Mouse (Mus musculus): Measurements from ENCODE around the gene Ehd1. TPM values are rescaled to one million over a fixed set of nuclear protein-coding genes. Genes with fewer than 3 reads are reported as not detected.
"Not testable (repeated sequence)": the region's sequence is repeated elsewhere in the genome, so short reads cannot be mapped to it uniquely, and the experiment has no call there.

The Ehd1 gene
- polyA plus RNA-seq, 1 experiment from 2014 or later, result 80.0 TPM

- no peak for DNase-seq (ENCODE audit: low spot score)
- H3K4me1 ChIP-seq (replicated peaks; ENCODE audit: control insufficient read depth, insufficient read depth, low read length), result 0 out of 2 replicates have a peak, but pooled peaks cover 5% of the 10 kb centered on the region
Measured at GRCm38 (mm10) chr19:6302522-6302921, 26.0 kb downstream of the Ehd1 start.

GRCm38 (mm10) chr19:6303831-6304230 lies 27.3 kb downstream of the Ehd1 start:
- no peak for ATAC-seq (ENCODE audit: low FRiP score)
- no peak overlapping the region for H3K27ac ChIP-seq
- DNase-seq (ENCODE audit: low spot score), result no peak
- 83% methylated on average over 6 of the region's 6 CpGs for WGBS
- peaks cover 15% of the 10 kb centered on the region for H3K36me3 ChIP-seq (replicated peaks; ENCODE audit: control insufficient read depth, insufficient read depth)
- H3K27me3 ChIP-seq (ENCODE audit: control insufficient read depth, insufficient read depth, low read length), result no peaks in the 10 kb centered on the region
- H3K4me1 ChIP-seq (replicated peaks; ENCODE audit: control insufficient read depth, insufficient read depth, low read length), result 0 out of 2 replicates have a peak, but pooled peaks cover 5% of the 10 kb centered on the region
- no peak overlapping the region for H3K4me2 ChIP-seq (replicated peaks)
- H3K9me3 ChIP-seq (ENCODE audit: control insufficient read depth, low read length), result no peaks in the 10 kb centered on the region
- H3K9ac ChIP-seq, result no peak overlapping the region
- no peak overlapping the region for H3K4me3 ChIP-seq (replicated peaks; ENCODE audit: low read length)

More at GRCm38 (mm10) chr19:6302522-6302921, 26.0 kb downstream of the Ehd1 start:
- Histone ChIP-seq H3K4me3 (replicated peaks; ENCODE audit: low read length) (no peak overlapping the region), H3K27ac (no peak overlapping the region; the same call in 1 of the 2 replicates), H3K9ac (no peak overlapping the region), H3K27me3 (ENCODE audit: control insufficient read depth, insufficient read depth, low read length) (no peaks in the 10 kb centered on the region), H3K4me2 (replicated peaks) (no peak overlapping the region), H3K36me3 (replicated peaks; ENCODE audit: control insufficient read depth, insufficient read depth) (peaks cover 28% of the 10 kb centered on the region), H3K9me3 (ENCODE audit: control insufficient read depth, low read length) (no peaks in the 10 kb centered on the region)
- 51% methylated on average over 4 of the region's 4 CpGs for WGBS
- ATAC-seq (ENCODE audit: low FRiP score), result no peak

DNA sequence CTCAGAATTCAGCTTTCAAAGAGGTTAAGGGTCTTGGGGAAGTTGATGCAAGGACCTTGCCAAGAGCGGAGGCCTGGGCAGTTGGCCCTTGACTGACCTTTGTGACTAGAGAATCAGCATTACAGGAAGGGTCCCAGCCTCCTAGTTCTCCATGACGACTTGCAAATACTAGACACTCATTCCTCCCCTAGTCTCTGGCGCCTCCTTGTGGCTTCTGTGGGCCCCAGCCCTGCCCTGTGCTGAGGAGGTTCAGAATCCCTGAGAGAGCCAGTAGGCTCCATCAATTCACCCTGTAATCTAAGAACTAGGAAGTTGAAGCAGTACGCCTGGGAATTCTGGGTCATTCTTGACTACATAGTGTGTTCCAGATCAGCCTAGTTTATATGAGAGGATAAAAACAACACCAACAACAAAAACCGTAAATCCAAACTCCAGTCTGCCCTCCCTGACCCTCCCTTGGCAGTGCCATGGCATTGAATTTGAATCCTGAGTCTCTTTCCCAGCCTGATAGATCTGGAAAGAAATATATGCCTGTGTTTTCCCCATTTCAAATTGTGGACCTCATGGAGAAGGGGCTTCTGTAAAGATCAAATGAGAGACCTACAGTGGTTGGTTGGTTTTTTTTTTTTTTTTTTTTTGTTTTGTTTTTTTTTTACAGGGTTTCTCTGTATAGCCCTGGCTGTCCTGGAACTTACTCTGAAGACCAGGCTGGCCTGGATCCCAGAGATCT lies 28.4 kb downstream of the Ehd1 start:
- Histone ChIP-seq H3K4me3 (replicated peaks; ENCODE audit: low read length) (no peak overlapping the region), H3K27ac (no peak overlapping the region), H3K4me2 (replicated peaks) (no peak overlapping the region), H3K27me3 (ENCODE audit: control insufficient read depth, insufficient read depth, low read length) (no peaks in the 10 kb centered on the region), H3K9me3 (ENCODE audit: control insufficient read depth, low read length) (no peaks in the 10 kb centered on the region), H3K4me1 (replicated peaks; ENCODE audit: control insufficient read depth, insufficient read depth, low read length) (0 out of 2 replicates have a peak, but pooled peaks cover 5% of the 10 kb centered on the region), H3K36me3 (replicated peaks; ENCODE audit: control insufficient read depth, insufficient read depth) (peaks cover 3% of the 10 kb centered on the region), H3K9ac (no peak overlapping the region)
- ATAC-seq (ENCODE audit: low FRiP score), result no peak
- WGBS, result 31% methylated on average over 5 of the region's 5 CpGs
- peak; percentile 76 for DNase-seq (ENCODE audit: low spot score)

DNA sequence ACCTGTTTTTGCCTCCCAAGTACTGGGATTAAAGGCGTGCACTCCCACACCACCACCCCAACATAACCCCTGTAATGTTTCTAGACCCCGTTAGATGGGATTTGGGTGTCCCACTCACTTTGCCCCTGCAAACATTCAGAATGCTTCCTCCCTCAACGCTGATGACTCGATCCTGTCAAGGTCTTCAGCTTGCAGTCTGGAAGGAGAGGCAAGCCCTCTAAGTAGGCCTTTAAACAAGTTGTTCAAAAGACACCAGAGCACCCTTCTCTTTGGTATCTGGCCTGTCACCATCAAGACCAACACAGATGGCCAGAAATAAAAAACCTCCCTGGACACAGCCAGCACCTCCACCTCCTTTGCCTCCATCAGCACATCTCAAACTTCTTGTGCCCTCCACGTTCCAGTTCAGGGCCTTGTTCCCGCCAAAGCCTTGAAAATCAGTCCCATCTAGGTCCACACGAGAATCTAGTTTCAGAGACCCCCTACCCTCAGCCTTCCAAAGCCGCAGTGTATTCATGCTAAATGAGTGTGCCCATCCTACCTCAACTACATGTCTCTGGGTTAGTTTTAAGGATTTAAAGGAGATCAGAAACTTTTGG lies 29.1 kb downstream of the Ehd1 start:
- no peaks in the 10 kb centered on the region for H3K36me3 ChIP-seq (replicated peaks; ENCODE audit: control insufficient read depth, insufficient read depth)
- H3K4me3 ChIP-seq (replicated peaks; ENCODE audit: low read length), result peak overlapping the region; percentile 49
- no peak for ATAC-seq (ENCODE audit: low FRiP score)
- peak overlapping the region; percentile 37; the same call in 1 of the 2 replicates for H3K9ac ChIP-seq
- no peak for DNase-seq (ENCODE audit: low spot score)
- no peak overlapping the region for H3K27ac ChIP-seq
- H3K9me3 ChIP-seq (ENCODE audit: control insufficient read depth, low read length), result no peaks in the 10 kb centered on the region
- WGBS, result 63% methylated on average over 8 of the region's 8 CpGs
- peak overlapping the region; percentile 63 for H3K4me2 ChIP-seq (replicated peaks)
- 0 out of 2 replicates have a peak, but pooled peaks cover 5% of the 10 kb centered on the region for H3K4me1 ChIP-seq (replicated peaks; ENCODE audit: control insufficient read depth, insufficient read depth, low read length)
- no peaks in the 10 kb centered on the region for H3K27me3 ChIP-seq (ENCODE audit: control insufficient read depth, insufficient read depth, low read length)

DNA sequence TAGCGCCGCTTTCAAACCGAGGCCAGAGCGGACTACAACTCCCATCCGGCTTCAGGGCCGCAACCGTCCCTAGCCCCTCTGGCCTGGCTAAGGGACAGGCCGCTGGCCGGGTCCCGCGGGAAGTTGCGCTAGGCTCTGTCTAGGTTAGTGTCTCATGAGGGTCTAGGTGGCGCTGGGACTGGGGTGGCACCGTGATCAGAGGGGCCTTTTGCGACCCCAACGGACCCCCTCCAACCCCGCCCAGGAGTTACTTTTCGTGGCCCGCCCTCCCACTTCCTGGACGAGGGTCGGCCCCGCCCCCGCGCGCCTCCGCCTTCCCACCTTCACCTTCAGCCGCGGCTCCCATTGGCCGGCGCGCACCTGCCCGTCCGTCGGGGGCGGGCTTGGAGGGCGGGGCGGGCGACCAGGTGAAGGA lies 29.6 kb downstream of the Ehd1 start, which contains the start of gene Cdc42bpg:
Cdc42bpg (plus strand) TSS at position 320 of the 415 bp plus-strand sequence.
- Histone ChIP-seq H3K36me3 (replicated peaks; ENCODE audit: control insufficient read depth, insufficient read depth) (no peaks in the 10 kb centered on the region), H3K9me3 (ENCODE audit: control insufficient read depth, low read length) (no peaks in the 10 kb centered on the region), H3K9ac (peak within 1 kb of the TSS; percentile 37), H3K27ac (no peak within 1 kb of the TSS), H3K4me1 (replicated peaks; ENCODE audit: control insufficient read depth, insufficient read depth, low read length) (0 out of 2 replicates have a peak, but pooled peaks cover 5% of the 10 kb centered on the region), H3K27me3 (ENCODE audit: control insufficient read depth, insufficient read depth, low read length) (no peaks in the 10 kb centered on the region), H3K4me3 (replicated peaks; ENCODE audit: low read length) (peak within 1 kb of the TSS; percentile 49), H3K4me2 (replicated peaks) (peak within 1 kb of the TSS; percentile 63)
- peak; percentile 53 for DNase-seq (ENCODE audit: low spot score)
- ATAC-seq (ENCODE audit: low FRiP score), result peak; percentile 76
- under 1% methylated on average over 35 of the region's 38 CpGs for WGBS

GRCm38 (mm10) chr19:6306586-6306985 lies 30.1 kb downstream of the Ehd1 start:
- H3K9ac ChIP-seq, result peak overlapping the region; percentile 37
- peak; percentile 65 for DNase-seq (ENCODE audit: low spot score)
- H3K27me3 ChIP-seq (ENCODE audit: control insufficient read depth, insufficient read depth, low read length), result no peaks in the 10 kb centered on the region
- WGBS, result under 1% methylated on average over 29 of the region's 34 CpGs
- no peaks in the 10 kb centered on the region for H3K36me3 ChIP-seq (replicated peaks; ENCODE audit: control insufficient read depth, insufficient read depth)
- ATAC-seq (ENCODE audit: low FRiP score), result peak; percentile 42
- no peaks in the 10 kb centered on the region for H3K9me3 ChIP-seq (ENCODE audit: control insufficient read depth, low read length)
- H3K27ac ChIP-seq, result no peak overlapping the region
- peak overlapping the region; percentile 49 for H3K4me3 ChIP-seq (replicated peaks; ENCODE audit: low read length)
- H3K4me1 ChIP-seq (replicated peaks; ENCODE audit: control insufficient read depth, insufficient read depth, low read length), result 0 out of 2 replicates have a peak, but pooled peaks cover 5% of the 10 kb centered on the region
- peak overlapping the region; percentile 63 for H3K4me2 ChIP-seq (replicated peaks)

GRCm38 (mm10) chr19:6307733-6308531 lies 31.4 kb downstream of the Ehd1 start:
- no peak for DNase-seq (ENCODE audit: low spot score)
- Histone ChIP-seq H3K27ac (no peak overlapping the region), H3K36me3 (replicated peaks; ENCODE audit: control insufficient read depth, insufficient read depth) (no peaks in the 10 kb centered on the region), H3K9ac (no peak overlapping the region), H3K4me3 (replicated peaks; ENCODE audit: low read length) (no peak overlapping the region), H3K4me2 (replicated peaks) (no peak overlapping the region), H3K27me3 (ENCODE audit: control insufficient read depth, insufficient read depth, low read length) (no peaks in the 10 kb centered on the region), H3K4me1 (replicated peaks; ENCODE audit: control insufficient read depth, insufficient read depth, low read length) (0 out of 2 replicates have a peak, but pooled peaks cover 5% of the 10 kb centered on the region), H3K9me3 (ENCODE audit: control insufficient read depth, low read length) (no peaks in the 10 kb centered on the region)
- ATAC-seq (ENCODE audit: low FRiP score), result no peak
- WGBS, result 93% methylated on average over 9 of the region's 9 CpGs

- no peak for ATAC-seq (ENCODE audit: low FRiP score)
- no peak overlapping the region for H3K4me3 ChIP-seq (replicated peaks; ENCODE audit: low read length)
- WGBS, result 87% methylated on average over 5 of the region's 5 CpGs
- H3K4me2 ChIP-seq (replicated peaks), result no peak overlapping the region
- 0 out of 2 replicates have a peak, but pooled peaks cover 5% of the 10 kb centered on the region for H3K4me1 ChIP-seq (replicated peaks; ENCODE audit: control insufficient read depth, insufficient read depth, low read length)
- H3K36me3 ChIP-seq (replicated peaks; ENCODE audit: control insufficient read depth, insufficient read depth), result no peaks in the 10 kb centered on the region; the same call in 1 of the 2 replicates
- H3K9me3 ChIP-seq (ENCODE audit: control insufficient read depth, low read length), result no peaks in the 10 kb centered on the region
- no peak for DNase-seq (ENCODE audit: low spot score)
- no peak overlapping the region for H3K27ac ChIP-seq
- H3K27me3 ChIP-seq (ENCODE audit: control insufficient read depth, insufficient read depth, low read length), result no peaks in the 10 kb centered on the region
- no peak overlapping the region for H3K9ac ChIP-seq
Measured at GRCm38 (mm10) chr19:6310181-6310580, 33.7 kb downstream of the Ehd1 start.

- 89% methylated on average over 3 of the region's 3 CpGs for WGBS
Measured at GRCm38 (mm10) chr19:6311783-6312182, 35.3 kb downstream of the Ehd1 start.

More at GRCm38 (mm10) chr19:6311783-6312182, 35.3 kb downstream of the Ehd1 start:
- not testable (repeated sequence) for DNase-seq (ENCODE audit: low spot score); H3K27ac ChIP-seq; H3K4me2 ChIP-seq (replicated peaks); ATAC-seq (ENCODE audit: low FRiP score); H3K36me3 ChIP-seq (replicated peaks; ENCODE audit: control insufficient read depth, insufficient read depth); H3K9me3 ChIP-seq (ENCODE audit: control insufficient read depth, low read length); H3K27me3 ChIP-seq (ENCODE audit: control insufficient read depth, insufficient read depth, low read length); H3K9ac ChIP-seq; H3K4me3 ChIP-seq (replicated peaks; ENCODE audit: low read length); H3K4me1 ChIP-seq (replicated peaks; ENCODE audit: control insufficient read depth, insufficient read depth, low read length)
